Mouse (Mus musculus) inflammation-experienced regulatory T-cells (primary cell): Measurements from ENCODE around the gene Bcl2l11. TPM values are rescaled to one million over a fixed set of nuclear protein-coding genes. Genes with fewer than 3 reads are reported as not detected.

Experiments used
- polyA plus RNA-seq, 2 experiments: library from polyadenylated mRNA; unstranded; fragments of 100-300 nt; shearing (Covaris generic); gene quantifications; one replicate each; pipeline ENCODE4 v1.2.1; 2017

Gene Bcl2l11
- polyA plus RNA-seq = 10 to 100 TPM; 32.9 to 39.7 TPM

GRCm38 (mm10) chr2:128125635-128126470 is at the start of gene Bcl2l11:
Gene Bcl2l11, plus strand, starts transcription at chr2:128126038.

